Comparison of ENCODE assay signal across 23 mouse cellular contexts in genomic region chr7:73624992-73625391, GRCm38 (mm10).
"Had no signal": no experiment of that assay in that cellular context is flagged by ENCODE, and none has a peak within 500 bp of the region (broad histone marks: within the 10 kb centered on the region; RNA-seq: fewer than 3 reads in every experiment).

No protein-coding gene starts in this region.

- H3K36me3 ChIP-seq: heart, embryonic 10.5 days; heart, embryonic 12.5 days; hindbrain, embryonic 10.5 days; hindbrain, embryonic 12.5 days; intestine, embryonic 15.5 days; limb, embryonic 10.5 days; limb, embryonic 12.5 days; liver, embryonic 13.5 days; liver, embryonic 15.5 days had no signal

- H3K4me2 ChIP-seq: heart, embryonic 12.5 days; hindbrain, embryonic 12.5 days; hindbrain, embryonic 14.5 days; intestine, embryonic 15.5 days; limb, embryonic 12.5 days; liver, embryonic 11.5 days; liver, embryonic 13.5 days; liver, embryonic 15.5 days had no signal

- H3K27me3 ChIP-seq: heart, embryonic 12.5 days; intestine, embryonic 15.5 days; limb, embryonic 12.5 days; liver, embryonic 13.5 days; liver, embryonic 15.5 days had no signal

- ATAC-seq: hindbrain, embryonic 16.5 days; inflammation-experienced regulatory T-cells, adult 6 months; intestine, embryonic 15.5 days; intestine, postnatal 0 days had no signal

- H3K4me3 ChIP-seq: heart, embryonic 10.5 days; heart, embryonic 12.5 days; hindbrain, embryonic 10.5 days; hindbrain, embryonic 12.5 days; intestine, embryonic 15.5 days; layer of hippocampus, adult 2 months; left cerebral cortex, adult 2 months; limb, embryonic 10.5 days; limb, embryonic 12.5 days; liver, embryonic 13.5 days; liver, embryonic 15.5 days had no signal

- H3K27ac ChIP-seq: heart, embryonic 10.5 days; hindbrain, embryonic 10.5 days; hindbrain, embryonic 12.5 days; hindbrain, embryonic 14.5 days; intestine, embryonic 15.5 days; left cerebral cortex, adult 2 months; liver, embryonic 13.5 days; liver, embryonic 15.5 days had no signal

- DNase-seq: gastrocnemius, postnatal 14 days; heart, adult 18-20 months; heart, postnatal 10 days; heart, postnatal 4 days; kidney, postnatal 14 days; kidney, postnatal 4 days; liver; liver, embryonic 13.5 days had no signal

- H3K9ac ChIP-seq: heart, embryonic 12.5 days; hindbrain, embryonic 12.5 days; hindbrain, embryonic 14.5 days; intestine, embryonic 15.5 days; limb, embryonic 12.5 days; liver, embryonic 13.5 days; liver, embryonic 15.5 days had no signal

- H3K9me3 ChIP-seq: heart, embryonic 10.5 days; heart, embryonic 12.5 days; hindbrain, embryonic 10.5 days; hindbrain, embryonic 12.5 days; intestine, embryonic 15.5 days; limb, embryonic 10.5 days; limb, embryonic 12.5 days; liver, embryonic 13.5 days; liver, embryonic 15.5 days had no signal

- H3K4me1 ChIP-seq: hindbrain, embryonic 12.5 days had no signal
